Mouse (Mus musculus): ENCODE data around the gene Nhlh1. TPM values are rescaled to one million over a fixed set of nuclear protein-coding genes. Genes with fewer than 3 reads are reported as not detected.
A peak's percentile ranks its signal among the peaks of the same experiment; 100 is the strongest.

Gene Nhlh1
- total RNA-seq (2017), result not detected in 3 replicates

DNA sequence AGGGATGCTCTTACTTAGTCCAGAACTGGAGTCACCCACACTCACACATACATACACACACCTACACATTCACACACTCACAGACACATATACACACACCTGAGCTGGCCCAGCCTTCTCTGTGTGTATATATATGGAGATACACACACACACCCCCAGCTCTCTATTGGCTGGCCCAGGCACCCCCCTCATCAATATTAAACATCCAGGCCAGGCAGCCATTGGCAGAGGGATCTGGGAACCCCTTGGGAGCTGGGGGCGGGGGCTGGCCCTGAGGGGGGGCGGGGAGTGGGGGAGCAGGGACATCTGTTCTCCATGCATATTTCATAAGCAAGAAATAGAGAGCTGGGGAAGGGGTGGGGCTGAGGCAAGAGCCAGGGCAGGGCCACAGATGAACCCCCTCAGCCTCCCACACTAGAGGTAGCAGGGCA is at the start of gene Nhlh1:
TSS of gene Nhlh1 (minus strand) at position 83 of the 431 bp plus-strand sequence.
- ATAC-seq (replicated peaks; ENCODE audit: insufficient number of reproducible peaks, low FRiP score, low TSS enrichment, poor library complexity, severe bottlenecking), result no peak

GRCm38 (mm10) chr1:172105101-172105500 is 47.7 kb upstream of the Nhlh1 start:
- ATAC-seq (replicated peaks; ENCODE audit: insufficient number of reproducible peaks, low FRiP score, low TSS enrichment, poor library complexity, severe bottlenecking), result no peak

DNA sequence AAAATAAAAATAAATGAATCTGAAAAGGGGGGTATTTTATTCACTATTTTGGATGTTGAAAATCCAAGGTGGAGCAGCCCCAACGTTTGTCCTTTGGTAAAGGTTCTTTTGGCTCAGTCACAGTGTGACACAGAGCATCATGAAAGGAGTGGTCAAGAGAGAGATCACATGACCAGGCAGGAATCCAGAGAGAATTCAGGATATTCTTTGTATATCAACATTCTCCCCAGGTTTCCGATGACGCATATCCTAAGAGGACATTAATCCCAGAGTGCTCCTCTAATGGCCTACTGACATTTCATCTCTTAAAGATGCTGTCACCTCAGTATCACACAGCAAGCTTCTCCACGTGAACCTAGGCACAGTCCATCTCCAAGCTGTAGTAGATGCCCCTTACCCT is 46.2 kb upstream of the Nhlh1 start:
- ATAC-seq (replicated peaks; ENCODE audit: insufficient number of reproducible peaks, low FRiP score, low TSS enrichment, poor library complexity, severe bottlenecking), result no peak

GRCm38 (mm10) chr1:172099325-172100033 is 42.1 kb upstream of the Nhlh1 start:
- ATAC-seq (replicated peaks; ENCODE audit: insufficient number of reproducible peaks, low FRiP score, low TSS enrichment, poor library complexity, severe bottlenecking), result no peak

DNA sequence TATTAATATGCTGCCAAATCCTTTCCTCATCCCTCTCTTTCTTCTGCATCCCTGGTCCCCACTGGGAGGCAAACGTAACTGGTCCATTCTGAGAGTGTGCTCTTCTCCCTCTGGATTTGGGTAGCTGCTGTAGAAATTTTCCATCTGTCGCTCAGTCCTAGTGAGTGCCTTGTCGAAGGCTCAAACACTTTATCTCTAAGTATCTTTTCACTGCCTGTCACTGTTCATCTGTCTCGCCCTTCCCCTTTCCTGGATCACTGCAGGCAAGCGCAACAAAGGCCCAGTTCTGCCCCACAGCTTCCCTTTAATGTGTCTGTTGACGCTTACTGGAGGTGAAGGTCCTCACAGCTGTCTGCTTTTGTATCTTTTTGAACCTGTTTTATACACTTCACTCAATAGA is 37.8 kb upstream of the Nhlh1 start:
- ATAC-seq (replicated peaks; ENCODE audit: insufficient number of reproducible peaks, low FRiP score, low TSS enrichment, poor library complexity, severe bottlenecking), result peak; percentile 43; the same call in 1 of the 2 replicates

DNA sequence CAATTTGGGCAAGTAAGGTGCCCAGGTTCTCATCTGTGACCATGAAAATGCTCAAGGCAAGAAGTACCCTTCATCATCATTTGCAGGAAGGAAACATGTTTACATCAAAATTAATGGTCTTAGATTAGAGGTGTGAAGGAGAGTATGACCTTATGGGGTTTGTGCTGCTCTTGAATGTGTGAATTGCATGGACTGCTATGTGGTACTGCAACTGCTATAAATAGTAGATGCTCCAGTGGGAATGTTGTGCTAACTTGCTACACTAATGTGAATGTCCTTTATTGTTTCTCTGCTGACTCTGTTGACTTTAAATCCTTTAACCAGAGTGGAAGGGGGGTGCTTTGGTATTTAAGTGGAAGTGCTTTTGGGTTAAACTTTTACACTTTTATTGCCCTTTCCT is 36.9 kb upstream of the Nhlh1 start:
- ATAC-seq (replicated peaks; ENCODE audit: insufficient number of reproducible peaks, low FRiP score, low TSS enrichment, poor library complexity, severe bottlenecking), result no peak

DNA sequence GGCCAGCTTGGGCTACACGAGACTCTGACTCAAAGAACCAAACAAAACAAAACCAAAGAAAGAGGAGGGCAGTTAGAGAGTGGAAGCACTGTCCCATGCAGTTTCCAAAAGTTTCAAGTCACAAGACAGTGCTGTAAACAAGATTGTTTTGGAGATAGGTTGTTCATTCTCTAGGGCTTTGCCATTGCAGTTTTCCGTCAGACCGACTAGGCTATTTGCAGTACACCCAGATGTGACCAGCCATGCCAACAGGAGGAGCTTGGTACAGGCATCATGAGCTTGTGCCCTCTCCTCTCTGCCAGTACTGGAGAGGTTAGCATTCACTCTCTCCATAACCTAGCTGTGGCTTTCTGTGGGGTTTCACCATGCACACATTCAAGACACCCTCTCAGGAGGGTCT is 36.1 kb upstream of the Nhlh1 start:
- no peak for ATAC-seq (replicated peaks; ENCODE audit: insufficient number of reproducible peaks, low FRiP score, low TSS enrichment, poor library complexity, severe bottlenecking)

GRCm38 (mm10) chr1:172082899-172083445 is 25.6 kb upstream of the Nhlh1 start:
- peak; percentile 36; the same call in 1 of the 2 replicates for ATAC-seq (replicated peaks; ENCODE audit: insufficient number of reproducible peaks, low FRiP score, low TSS enrichment, poor library complexity, severe bottlenecking)

GRCm38 (mm10) chr1:172082101-172082898 is 24.9 kb upstream of the Nhlh1 start, which contains the start of the genes Copa and Ncstn:
Copa (plus strand) TSS chr1:172082529.
Ncstn (minus strand) TSS chr1:172082795.
- ATAC-seq (replicated peaks; ENCODE audit: insufficient number of reproducible peaks, low FRiP score, low TSS enrichment, poor library complexity, severe bottlenecking), result peak; percentile 99

GRCm38 (mm10) chr1:172077981-172078380 is 20.6 kb upstream of the Nhlh1 start:
- no peak for ATAC-seq (replicated peaks; ENCODE audit: insufficient number of reproducible peaks, low FRiP score, low TSS enrichment, poor library complexity, severe bottlenecking)

DNA sequence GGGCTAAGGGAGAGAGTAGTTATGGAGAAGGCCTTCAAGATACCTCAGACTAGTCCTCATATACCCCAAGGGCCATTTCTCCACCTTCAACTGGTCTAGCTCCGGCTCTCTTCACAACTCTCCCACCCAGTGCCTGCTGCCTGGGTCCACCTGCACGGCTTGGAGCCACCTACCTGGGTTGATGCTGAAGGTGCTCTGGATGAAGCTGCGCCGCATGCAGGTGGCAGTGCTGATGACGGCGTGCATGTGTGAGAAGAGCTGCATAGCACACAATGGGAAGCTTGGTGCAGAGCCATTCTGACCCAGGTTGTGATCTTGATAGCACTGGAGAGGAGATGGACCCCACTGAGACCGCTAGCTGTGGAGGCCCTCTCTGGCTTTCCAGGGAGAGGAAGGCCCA is 15.2 kb upstream of the Nhlh1 start:
- ATAC-seq (replicated peaks; ENCODE audit: insufficient number of reproducible peaks, low FRiP score, low TSS enrichment, poor library complexity, severe bottlenecking), result no peak

DNA sequence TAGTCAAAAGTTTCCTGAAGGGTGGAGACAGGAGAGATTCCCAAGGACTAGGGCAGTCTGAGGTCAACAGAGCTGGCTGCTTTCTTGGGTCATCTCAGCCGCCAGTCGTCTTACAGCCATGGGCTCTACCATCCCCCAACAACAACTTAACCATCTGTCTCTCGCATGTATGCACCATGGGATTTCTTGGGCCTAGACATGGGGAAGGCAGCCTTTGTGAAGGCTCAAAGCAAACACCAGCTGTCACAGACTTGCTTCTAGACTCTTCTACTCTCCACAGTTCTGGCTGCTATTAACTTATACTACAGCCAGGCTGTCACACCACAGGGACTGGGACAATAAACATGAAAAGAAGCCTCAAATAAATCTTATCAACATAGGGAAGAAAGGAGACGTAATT is 14.2 kb upstream of the Nhlh1 start:
- no peak for ATAC-seq (replicated peaks; ENCODE audit: insufficient number of reproducible peaks, low FRiP score, low TSS enrichment, poor library complexity, severe bottlenecking)

- ATAC-seq (replicated peaks; ENCODE audit: insufficient number of reproducible peaks, low FRiP score, low TSS enrichment, poor library complexity, severe bottlenecking), result no peak
These were observed 12.9 kb upstream of the Nhlh1 start for GRCm38 (mm10) chr1:172070227-172070626.

DNA sequence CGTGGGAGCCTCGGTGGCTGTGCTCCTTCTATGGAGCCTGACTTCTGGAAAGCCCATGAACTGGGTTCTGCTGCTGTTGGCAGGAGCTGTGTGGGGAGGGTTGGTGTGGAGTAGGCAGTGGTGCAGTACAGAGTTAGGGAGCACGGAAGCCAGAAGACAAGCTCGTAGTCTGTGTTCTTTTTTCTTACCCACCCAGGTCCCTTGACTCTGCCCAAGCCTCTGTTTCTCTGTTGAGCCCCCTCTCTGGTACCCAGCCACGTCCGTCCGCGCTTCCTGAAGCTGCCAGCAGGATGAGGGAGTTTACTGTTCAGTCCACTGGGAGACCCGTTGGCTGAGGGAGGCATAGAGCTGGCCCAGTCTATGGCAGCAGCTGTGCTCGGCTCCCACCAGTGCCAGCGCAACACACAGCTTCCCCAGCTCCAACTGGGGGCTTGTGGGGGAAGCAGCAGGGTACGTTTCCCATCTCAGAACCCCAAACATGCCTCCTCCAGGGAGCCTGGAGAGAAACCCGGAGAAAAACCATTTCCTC is 7.3 kb upstream of the Nhlh1 start:
- no peak for ATAC-seq (replicated peaks; ENCODE audit: insufficient number of reproducible peaks, low FRiP score, low TSS enrichment, poor library complexity, severe bottlenecking)

- ATAC-seq (replicated peaks; ENCODE audit: insufficient number of reproducible peaks, low FRiP score, low TSS enrichment, poor library complexity, severe bottlenecking), result no peak
These were observed 6.1 kb upstream of the Nhlh1 start for GRCm38 (mm10) chr1:172063291-172064023.

GRCm38 (mm10) chr1:172062101-172062500 is 4.7 kb upstream of the Nhlh1 start:
- ATAC-seq (replicated peaks; ENCODE audit: insufficient number of reproducible peaks, low FRiP score, low TSS enrichment, poor library complexity, severe bottlenecking), result no peak

- no peak for ATAC-seq (replicated peaks; ENCODE audit: insufficient number of reproducible peaks, low FRiP score, low TSS enrichment, poor library complexity, severe bottlenecking)
These were observed 3.8 kb upstream of the Nhlh1 start for GRCm38 (mm10) chr1:172061217-172061616.

GRCm38 (mm10) chr1:172060659-172061058 is 3.3 kb upstream of the Nhlh1 start:
- no peak for ATAC-seq (replicated peaks; ENCODE audit: insufficient number of reproducible peaks, low FRiP score, low TSS enrichment, poor library complexity, severe bottlenecking)

DNA sequence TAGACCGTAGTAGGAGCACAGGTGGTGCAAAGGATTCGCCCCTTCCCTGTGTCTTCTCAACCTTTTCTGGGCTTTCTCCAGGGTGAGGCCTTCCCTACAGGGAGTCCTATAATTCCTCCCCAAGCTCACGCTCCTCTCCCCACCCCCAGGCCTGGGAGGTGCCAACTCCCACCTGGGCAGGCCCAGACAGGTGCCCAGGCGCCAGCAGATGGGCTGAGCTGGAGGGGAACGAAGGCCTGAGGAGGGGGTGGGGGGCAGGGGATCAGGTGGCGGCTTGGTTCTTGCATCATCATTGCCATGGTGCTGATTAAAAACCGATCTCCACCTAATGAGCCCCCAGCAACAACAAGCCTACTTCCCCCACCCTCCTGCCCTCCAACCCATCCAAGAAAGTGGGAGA is 1.5 kb upstream of the Nhlh1 start:
- no peak for ATAC-seq (replicated peaks; ENCODE audit: insufficient number of reproducible peaks, low FRiP score, low TSS enrichment, poor library complexity, severe bottlenecking)

Measured in monocyte, adult 5-6 weeks (primary cell).